Mouse (Mus musculus) spleen, postnatal 4 days (tissue): ENCODE measurements at regions not wholly inside any gene's neighbourhood (a gene's known extent, or its start where the extent isn't known, plus 50 kb on each side); places are given as distances from the start of the nearest gene placed in this dataset.

ENCODE experiments used
- DNase-seq, 2 experiments: peaks; one replicate each; pipeline ENCODE4 v3.0.0; 2022; ENCODE audit warnings: low spot score in 2 of 2

DNA sequence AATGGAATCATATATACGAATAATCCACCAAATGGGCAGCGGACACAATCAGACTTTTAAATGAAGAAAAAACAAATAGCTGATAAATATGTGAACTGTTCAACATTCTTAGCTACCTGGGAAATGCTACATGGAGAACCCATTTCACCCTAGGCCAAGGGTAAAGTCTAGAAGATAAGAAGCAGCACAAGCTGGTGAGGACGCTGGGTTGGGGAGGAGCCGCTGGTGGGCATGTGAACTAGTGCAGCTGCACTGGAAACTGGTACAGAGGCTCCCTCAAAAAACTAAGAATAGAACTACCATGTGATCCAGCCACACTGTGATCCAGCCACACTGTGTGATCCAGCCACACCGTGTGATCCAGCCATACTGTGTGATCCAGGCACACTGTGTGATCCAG lies 198.8 kb upstream of the Bmper start:
- no peak for DNase-seq

DNA sequence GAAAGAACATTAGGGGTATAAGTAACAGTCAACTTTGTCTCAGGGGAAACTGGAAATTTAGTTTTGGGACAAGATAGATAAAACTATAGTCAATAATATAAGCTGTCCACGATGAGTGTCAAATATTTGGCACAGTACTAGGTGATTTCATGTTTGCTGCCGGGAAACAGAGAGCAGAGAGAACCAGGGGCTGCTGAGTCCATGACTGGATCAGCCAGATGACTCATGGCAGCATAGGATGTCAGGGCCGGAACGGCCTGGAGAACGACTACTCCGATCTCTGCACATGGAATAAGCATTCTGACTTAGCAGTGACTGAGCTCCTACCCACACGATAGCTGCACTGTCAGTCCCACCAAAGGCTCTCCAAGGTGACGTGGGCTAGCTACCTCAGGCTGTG lies 197.6 kb upstream of the Bmper start:
- DNase-seq = no peak

DNA sequence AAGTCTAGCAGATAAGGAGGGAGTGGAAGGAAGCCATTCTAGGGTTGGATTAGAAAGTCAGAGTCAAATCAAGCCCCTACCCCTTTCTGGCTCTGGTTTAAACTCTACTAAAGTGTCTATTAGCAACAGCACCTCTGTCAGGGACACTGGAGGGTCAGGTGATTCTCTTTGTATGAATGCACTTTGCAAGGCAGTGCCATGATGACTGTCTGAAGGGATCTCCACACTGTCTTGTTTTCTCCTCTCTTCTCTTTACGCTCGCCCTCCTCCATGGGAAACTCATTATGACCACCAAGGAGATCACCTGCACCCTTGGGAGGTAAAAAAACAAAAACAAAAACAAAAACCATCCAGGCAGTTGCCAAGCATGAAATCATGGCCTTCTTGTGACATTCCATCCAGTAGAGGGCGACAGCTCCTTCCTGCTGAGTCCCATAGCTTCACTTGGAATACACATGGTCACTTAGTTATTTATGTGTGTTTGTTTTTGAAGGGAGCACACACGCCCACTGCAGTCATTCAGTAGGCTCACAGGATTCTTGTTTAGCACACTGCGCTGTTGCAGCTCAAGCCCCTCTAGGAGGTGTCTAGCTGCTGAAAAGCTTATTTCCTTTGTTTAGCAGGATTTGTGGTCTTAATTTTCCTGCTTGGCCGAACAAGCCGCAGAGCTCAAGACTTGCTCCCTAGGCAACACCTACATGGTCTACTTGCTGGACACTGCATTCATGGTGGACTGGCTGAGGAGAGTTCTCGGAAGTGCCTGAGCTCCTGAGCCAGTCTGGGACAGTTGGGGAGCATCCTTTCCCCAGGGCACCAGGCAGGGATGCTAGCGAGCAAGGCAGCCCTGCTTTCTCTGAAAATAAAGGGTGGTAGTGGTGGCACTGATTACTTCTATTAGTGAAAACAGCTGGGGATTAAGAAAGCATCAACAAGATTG lies 195.2 kb upstream of the Bmper start:
- DNase-seq = no peak

DNA sequence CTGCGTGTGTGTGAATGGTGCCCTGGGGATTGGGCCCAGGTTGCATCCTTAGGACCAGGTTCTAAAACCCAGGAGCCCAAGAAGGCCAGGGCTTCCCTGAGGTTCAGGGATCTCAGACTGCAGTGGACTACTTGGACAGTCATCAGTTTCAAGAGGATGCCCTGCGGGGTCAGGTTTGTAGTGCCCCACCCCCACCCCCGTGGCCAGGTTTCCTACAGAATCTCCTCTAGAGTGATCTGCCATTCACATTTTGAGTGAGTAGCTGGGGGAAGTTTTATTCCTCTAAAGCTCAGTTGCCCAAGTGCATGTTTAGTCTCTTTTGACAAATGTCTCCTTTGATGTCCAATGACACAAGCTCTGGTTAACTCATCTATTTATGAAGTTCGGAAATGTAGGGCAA lies 193.5 kb upstream of the Bmper start:
- DNase-seq = no peak

DNA sequence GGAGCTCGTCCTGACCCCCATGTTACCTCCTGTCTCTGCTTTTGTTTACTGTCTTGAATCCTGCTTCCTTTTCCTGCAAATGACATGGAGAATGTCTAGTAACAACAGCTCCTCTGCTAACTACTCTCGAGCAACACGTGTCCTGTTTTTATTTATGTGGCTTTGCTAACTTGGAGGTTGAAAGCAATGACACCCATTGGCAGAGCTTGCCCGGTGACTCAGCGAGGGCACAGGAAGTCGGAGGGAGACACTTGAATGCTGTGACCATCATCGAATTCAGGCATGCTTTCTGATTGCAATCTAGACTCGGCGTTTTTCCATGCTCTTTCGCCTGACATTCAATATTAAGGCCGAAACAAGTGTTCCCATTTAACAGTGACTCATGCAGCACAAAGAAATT lies 192.7 kb upstream of the Bmper start:
- DNase-seq = no peak

DNA sequence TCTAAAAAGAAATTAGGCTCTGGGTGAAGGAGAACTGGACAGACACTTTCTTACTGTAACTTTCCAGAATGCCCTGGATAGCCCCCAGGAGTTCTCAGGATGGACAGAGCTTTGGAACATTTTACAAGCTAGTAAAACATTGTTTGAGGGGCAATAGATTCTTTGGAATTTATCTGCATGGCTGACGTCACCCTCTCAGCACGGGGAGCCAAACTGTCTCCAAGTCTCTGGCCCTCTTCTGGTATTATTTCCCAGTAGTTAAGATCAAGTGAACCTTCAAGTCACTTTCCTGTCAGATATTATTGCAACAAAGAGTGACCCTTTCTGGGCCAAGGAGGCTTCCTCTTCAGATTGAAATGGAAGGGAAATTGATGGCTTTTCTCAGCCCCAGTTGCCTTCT lies 192.3 kb upstream of the Bmper start:
- DNase-seq = no peak

DNA sequence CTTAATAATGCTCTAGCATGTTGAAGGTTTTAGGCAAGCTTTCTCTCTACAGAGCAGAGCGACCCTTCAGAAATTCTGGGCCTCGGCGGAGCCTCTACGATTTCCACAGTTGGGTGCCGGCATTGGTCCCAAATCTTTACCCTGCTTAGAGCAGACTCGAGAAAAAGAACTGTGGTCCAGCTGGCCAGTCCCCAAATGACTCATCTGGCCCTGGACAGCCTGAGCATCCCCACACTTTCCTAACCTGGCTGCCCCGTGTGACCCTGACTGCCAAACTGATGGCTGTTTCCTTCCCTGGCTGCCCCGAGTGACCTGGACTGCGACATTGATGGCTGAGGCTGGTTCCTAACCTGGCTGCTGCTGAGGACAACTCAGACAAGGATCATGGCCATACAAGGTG lies 191.0 kb upstream of the Bmper start:
- no peak for DNase-seq

DNA sequence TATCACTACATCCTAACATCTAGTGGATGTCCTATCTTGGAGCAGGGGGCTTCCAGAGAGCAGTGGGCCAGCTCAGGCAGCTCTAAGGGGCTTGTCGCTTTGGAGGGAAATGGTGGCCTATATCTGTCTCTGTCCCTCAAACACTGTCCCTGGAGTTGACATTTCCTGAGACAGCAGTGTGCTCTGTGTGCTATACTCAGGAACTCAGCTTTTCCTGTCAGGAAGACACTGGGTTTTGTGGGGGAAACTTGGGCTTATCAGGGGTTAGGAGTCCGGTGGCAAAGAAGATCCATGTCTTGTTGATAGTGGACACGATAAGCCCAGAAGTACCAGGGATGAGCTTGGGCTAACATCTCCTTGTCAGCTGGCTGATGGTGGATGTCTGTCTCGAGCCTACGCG lies 187.6 kb upstream of the Bmper start:
- no peak for DNase-seq

DNA sequence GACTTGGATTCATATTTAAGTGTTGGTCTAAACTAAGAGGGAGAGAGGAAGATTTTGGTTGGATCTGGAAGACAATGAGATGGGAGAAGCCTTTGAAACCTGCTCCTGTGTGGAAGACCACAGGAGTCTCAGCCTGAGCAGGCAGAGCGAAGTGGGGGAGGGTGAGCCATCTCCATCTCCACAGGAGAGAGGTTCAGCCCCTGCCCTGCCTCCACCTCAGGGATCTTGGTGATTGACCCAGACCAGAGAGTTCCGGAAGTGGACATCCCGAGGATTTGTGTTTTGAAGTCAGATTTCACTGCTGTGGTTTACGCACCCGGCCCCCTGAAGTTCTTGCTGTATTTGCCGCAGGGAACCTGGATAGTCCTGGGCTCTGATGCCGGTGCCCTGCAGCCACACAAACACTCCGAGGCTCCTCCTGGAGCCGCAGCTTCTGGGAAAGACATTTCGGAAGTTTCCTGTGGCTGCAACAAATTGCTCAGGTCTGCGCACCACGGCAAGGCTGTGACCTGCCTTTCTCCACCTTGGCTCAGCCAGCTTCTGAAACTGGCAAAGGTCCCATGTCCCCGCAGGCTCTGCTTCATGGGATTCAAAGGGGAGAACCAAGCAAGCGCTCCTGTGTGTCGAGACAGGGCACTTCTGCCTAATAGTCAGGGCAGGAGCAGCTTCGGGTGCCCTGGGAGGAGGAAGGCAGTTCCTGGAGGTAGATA lies 186.8 kb upstream of the Bmper start:
- DNase-seq = no peak

DNA sequence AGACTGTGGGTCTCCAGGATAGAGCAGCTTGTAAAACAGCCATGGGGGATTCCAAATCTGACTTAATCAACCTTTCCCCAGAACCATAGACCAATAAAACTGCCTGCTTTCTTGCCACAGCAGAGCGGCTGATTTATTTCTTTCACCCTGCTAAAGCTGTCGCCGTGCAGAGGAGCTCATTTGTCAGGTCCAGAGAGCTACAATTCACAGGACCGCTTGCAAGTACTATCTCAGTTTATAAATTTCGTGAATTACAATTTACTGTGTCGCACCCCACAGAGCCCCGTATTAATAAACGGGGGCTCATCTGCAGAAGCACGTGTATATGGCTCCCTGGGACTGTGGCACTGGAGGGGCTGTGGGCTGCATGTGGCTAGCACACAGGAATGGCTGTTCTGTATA lies 185.4 kb upstream of the Bmper start:
- DNase-seq = no peak

DNA sequence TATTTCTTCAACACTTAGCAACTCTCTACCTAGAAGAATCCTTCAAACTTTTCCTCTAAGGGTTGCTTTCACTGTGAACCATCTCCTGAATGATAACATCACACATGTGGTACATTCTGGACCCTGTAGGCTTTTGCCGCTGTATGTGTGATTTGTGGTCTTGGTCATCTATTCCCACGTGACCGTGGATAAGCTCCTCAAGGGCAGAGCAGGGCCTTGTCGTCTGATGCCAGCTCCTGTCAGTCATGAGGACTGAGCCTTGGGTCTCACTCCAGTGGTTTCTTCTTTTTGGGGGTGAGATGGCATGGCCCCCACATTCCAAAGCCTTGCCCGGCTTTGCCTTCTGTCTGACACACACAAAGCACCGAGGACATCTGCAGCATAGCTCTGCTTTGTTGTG lies 183.3 kb upstream of the Bmper start:
- DNase-seq = no peak

DNA sequence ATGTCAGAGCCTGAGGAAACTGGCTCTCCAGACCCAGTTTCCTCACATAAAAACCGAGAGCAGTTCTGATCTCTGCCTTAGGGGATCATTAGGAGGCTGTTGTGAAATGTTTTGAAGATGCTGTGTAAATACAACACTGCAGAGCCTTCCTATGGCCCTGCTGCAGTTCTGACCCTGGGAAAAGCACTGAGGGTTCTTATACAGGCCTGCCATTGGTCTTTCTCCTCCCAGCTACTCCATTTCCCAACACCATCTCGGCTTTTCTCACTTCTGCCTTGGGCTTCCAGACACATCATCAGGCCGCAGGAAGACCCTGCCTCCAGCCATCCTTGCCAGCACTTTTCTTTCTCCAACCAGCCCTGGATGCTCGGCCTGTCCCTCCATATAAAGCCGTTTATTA lies 181.9 kb upstream of the Bmper start:
- no peak for DNase-seq

DNA sequence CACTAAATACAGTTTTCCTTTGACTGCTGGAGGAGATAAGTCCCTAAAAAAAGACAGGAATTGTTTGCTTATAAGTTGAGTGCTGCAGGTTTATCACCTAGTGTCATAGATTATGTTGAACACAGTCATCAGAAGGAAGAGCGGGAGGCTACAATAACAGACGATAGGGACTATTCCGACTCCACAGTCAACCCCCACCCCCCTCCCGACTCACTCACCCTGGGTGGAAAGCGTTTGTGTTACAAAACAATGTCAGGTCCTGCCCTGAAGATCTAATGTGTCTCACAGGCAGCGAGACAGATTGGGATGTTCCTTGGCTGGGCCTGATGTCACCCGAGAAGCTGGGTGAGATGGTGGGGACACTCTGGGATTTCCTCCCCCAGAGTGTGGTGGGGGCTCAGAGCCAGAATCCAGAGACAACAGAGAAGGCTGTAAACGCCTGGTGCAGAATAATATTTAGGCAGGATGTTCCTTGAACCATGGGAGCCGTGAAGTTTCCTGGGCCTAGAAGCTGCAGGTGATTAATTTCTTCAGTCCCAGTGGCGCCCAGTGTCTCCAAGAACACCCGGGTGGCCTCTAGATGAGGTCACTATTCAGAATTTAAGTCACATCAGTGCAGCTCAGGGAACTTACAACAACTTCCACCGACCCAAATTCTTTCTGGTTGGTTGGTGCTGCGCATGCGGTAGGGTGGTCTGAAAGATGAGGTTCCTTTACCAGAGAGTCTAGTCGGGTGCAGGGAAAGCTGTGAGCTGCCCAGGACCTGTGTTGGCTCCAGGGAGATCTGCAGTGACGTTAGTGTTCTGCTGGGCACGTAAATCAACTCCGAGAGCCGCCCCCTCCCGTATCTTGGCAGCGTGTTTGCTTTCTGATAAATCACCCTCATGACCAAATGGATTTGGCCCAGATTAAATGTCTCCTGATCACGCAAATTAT lies 181.1 kb upstream of the Bmper start:
- DNase-seq = no peak

DNA sequence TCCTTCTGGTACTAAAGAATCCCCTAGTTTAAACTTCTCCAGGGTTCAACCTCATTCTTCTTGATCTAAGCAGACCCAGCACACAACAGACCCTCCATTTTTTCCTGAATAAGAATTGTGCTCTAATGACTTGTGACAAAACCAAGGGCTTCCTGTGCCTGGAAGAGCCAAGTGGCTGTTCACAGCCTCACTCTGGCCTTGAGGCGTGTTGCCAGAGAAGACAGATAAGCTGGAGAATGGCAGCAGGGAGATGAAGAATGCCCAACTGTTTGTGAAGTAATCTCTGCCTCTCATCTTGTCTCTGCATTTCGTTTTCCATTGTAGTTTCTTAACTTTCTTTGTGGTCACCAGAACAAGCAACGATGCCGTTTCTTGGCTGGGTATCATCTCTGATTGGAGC lies 179.9 kb upstream of the Bmper start:
- DNase-seq = no peak

DNA sequence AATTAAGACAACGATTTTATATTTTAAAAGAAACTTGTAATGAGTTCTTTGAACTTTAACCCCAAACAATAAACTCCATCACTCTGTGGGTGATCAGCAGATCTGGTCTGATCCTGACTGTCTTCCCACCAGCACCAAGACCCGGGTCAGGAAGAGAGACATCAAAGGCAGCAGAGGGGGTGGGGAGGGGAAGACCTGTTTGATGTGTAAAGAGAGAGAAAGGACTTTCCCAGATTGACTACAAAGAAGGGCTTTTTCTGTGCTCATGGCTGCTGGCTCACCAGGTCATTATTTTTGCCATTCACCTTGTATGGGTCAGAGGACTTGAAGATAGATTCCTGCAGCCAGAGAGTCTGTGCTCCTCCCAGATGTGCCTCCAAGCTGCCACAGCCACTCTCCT lies 177.4 kb upstream of the Bmper start:
- no peak for DNase-seq

DNA sequence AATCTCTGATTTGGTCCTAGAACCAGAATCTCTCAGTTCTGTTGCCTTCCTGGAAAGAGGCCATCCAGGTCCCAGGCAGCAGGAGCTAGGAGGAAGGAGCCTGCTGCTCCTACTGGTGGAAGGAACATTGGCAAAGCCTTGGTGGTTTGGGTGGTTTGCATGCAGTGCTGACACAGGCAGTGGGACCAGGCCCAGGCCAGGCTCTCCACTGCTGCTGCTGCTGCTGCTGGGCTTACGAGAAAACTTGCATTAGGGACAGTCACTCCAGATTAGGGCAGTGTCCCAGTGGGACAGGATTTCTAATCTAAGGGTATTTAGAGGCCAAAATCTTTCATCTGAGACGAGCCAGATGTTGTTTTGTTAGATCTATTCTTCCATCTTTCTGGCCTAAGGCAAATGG lies 172.1 kb upstream of the Bmper start:
- no peak for DNase-seq

DNA sequence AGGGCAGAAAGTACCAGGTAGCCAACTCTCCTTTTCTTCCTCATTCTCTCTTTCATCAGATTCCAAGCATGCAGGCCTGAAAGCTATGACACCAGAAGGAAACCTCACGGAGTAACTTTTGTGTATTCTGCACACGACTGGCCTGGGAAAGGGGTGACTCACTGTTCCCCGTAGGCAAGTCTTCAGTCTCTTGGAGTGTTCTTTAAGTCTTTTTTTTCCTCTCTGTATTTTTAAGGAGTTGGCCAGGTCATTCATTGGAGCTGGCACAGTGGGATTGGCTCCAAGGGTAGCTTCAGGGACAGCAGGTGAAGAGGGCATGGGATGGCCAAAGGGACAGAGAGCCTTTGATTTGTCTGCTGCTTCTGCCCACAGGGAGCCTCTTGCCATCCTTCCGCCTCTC lies 163.3 kb upstream of the Bmper start:
- no peak for DNase-seq

DNA sequence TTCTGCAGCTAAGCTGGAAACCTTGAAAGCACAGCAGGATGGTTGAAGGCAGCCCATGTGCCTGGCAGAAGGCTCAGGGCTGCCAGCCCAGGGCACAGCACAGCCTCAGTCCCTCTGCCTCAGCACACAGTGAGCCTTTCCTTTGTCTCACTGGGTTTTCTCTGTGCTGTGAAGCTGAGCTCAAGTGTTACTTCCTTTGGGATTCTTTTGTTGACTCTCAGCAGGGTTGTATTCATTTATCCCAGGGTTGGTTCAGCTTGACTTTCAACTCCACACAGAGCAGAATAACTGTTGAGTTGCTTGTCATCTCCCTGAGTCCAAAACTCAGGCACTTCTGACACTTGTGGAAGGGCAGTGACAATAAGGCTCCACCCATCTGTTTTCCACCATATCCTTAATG lies 162.3 kb upstream of the Bmper start:
- DNase-seq = no peak

DNA sequence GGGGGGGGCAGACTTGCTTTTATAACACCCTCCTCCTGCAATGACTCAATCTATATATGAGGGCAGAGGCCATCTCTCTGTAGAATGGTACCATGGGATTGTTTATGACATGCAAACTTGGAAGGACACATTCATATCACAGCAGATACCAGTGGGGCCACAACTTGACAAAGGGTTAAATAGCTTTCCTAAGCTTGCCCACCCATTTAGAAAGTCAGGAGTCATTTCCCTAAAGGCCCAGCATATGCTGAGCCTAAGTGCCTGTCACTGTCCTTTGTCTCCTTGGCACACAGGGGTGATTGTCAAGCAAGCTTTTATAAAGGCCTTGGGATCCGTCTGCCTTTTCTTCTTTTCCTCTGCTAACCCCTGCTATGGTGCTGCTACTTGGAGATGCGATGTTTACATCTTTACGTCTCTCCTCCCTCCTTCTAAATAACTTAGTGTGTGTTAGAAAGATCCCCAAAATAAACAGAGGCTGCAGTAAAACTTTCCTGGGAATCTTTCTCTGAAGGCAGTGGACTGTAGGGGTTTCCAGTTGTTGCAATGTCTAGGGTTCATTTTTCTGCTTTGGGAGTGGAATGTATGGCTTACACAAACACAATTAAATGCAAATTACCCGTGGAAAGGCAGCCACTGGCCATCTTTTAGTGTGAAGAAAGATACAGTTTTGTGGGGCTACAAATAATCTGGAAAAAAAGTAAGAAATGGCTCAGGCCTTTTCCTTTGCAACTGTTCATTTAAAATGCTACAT lies 161.5 kb upstream of the Bmper start:
- DNase-seq = no peak

DNA sequence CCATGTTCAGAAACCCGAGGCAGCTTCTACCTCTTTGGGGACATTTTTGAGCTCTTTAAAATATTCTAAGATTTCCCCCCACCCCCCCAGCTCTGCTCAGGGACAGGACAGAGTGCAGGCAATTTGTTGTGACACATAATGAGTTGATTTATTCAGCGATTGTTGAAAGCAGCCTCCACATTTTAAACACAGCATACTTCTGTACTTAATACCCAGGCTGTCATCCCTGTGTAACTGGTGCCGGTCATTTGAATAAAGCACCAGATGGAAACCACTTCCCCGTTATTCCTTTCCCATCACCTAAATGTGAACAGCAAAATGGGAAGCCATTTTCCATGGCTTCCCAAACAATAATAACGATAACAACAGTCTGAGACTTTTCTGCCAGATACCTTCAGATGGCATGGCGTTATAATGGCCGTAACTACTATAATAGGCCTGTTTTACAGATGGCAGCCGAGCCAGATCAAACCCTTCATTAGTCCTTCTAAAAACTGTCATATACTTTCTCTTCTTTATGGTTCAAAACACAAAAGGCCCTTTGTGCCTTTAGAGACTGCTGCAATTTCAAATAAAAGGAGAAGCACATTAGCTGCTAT lies 160.7 kb upstream of the Bmper start:
- DNase-seq = no peak
